Mouse (Mus musculus) megakaryocyte, adult 5-6 weeks (primary cell): Measurements from ENCODE around the gene Lgmn. TPM values are rescaled to one million over a fixed set of nuclear protein-coding genes. Genes with fewer than 3 reads are reported as not detected.

Source experiments
- ATAC-seq: 2 replicates; pipeline ENCODE4 v1.8.0; 2016; ENCODE audit warnings: mild to moderate bottlenecking, inconsistent platforms; ENCODE audit not compliant: poor library complexity, severe bottlenecking
- total RNA-seq, 2 experiments: library from RNA; stranded (forward) in 1 of 2; stranded (reverse) in 1 of 2; fragments of 153-499, 151-499 nt in 1 of 2; fragments of 221-1000, 200-1000 nt in 1 of 2; gene quantifications; 2 replicates each; pipeline versions ENCODE4 v1.2.3 to v1.2.4; 2015 to 2017

Gene Lgmn
- total RNA-seq, 2 experiments from 2014 or later = 28.7 to 37.6 TPM

GRCm38 (mm10) chr12:102395537-102395936 lies 44.1 kb downstream of the Lgmn start:
- ATAC-seq = no peak

- ATAC-seq = no peak
These were observed 45.1 kb downstream of the Lgmn start for GRCm38 (mm10) chr12:102394496-102394895.

GRCm38 (mm10) chr12:102391982-102392381 lies 47.6 kb downstream of the Lgmn start:
- ATAC-seq = peak; percentile 13; the same call in 1 of the 2 replicates

- no peak for ATAC-seq
These were observed 48.5 kb downstream of the Lgmn start for GRCm38 (mm10) chr12:102391109-102391508.

- no peak for ATAC-seq
These were observed 49.6 kb downstream of the Lgmn start for GRCm38 (mm10) chr12:102390042-102390441.

GRCm38 (mm10) chr12:102387219-102387917 lies 52.2 kb downstream of the Lgmn start:
- ATAC-seq = peak; percentile 80

- ATAC-seq = peak; percentile 39
These were observed 54.8 kb downstream of the Lgmn start for GRCm38 (mm10) chr12:102384819-102385218.

GRCm38 (mm10) chr12:102383288-102383687 lies 56.3 kb downstream of the Lgmn start:
- 0 out of 2 replicates have a peak, but pooled peaks have one; percentile 12 for ATAC-seq

GRCm38 (mm10) chr12:102382180-102382579 lies 57.4 kb downstream of the Lgmn start:
- ATAC-seq = no peak

GRCm38 (mm10) chr12:102372322-102372721 lies 67.3 kb downstream of the Lgmn start:
- no peak for ATAC-seq

GRCm38 (mm10) chr12:102370931-102371500 lies 68.6 kb downstream of the Lgmn start:
- peak; percentile 6; the same call in 1 of the 2 replicates for ATAC-seq

GRCm38 (mm10) chr12:102369488-102370235 lies 70.0 kb downstream of the Lgmn start:
- ATAC-seq = no peak

- no peak for ATAC-seq
These were observed 71.1 kb downstream of the Lgmn start for GRCm38 (mm10) chr12:102368556-102368955.

- ATAC-seq = peak; percentile 53
These were observed 71.5 kb downstream of the Lgmn start for GRCm38 (mm10) chr12:102368066-102368465.

GRCm38 (mm10) chr12:102367075-102367474 lies 72.5 kb downstream of the Lgmn start:
- ATAC-seq = peak; percentile 65

- ATAC-seq = no peak
These were observed 73.3 kb downstream of the Lgmn start for GRCm38 (mm10) chr12:102366126-102366816.

GRCm38 (mm10) chr12:102365016-102365415 lies 74.6 kb downstream of the Lgmn start:
- peak; percentile 50 for ATAC-seq

- no peak for ATAC-seq
These were observed 78.1 kb downstream of the Lgmn start for GRCm38 (mm10) chr12:102361189-102362161.

GRCm38 (mm10) chr12:102359390-102359789 lies 80.2 kb downstream of the Lgmn start:
- no peak for ATAC-seq

GRCm38 (mm10) chr12:102356781-102357180 lies 82.8 kb downstream of the Lgmn start:
- peak; percentile 60 for ATAC-seq
